Mouse (Mus musculus) v-Abl transformed pro-B cells (cell line): Measurements from ENCODE around the gene Rin2.

ENCODE experiments used
- in situ Hi-C, 2 experiments: fragments of 400-800 bp; cut with MboI; formaldehyde crosslinking; loops; one replicate each; pipeline ENCODE4 v1.15.1; 2025; ENCODE audit not compliant: unreplicated experiment in 2 of 2

The Rin2 gene

GRCm38 (mm10) chr2:145855831-145856230 is 180.8 kb downstream of the Rin2 start:
- in situ Hi-C loops: no loop called here

GRCm38 (mm10) chr2:145857864-145858263 is 182.8 kb downstream of the Rin2 start:
- in situ Hi-C loops: no loop called here

- in situ Hi-C loops: no loop called here
Measured at GRCm38 (mm10) chr2:145859442-145859931, 184.5 kb downstream of the Rin2 start.

- in situ Hi-C loops: no loop called here
Measured at GRCm38 (mm10) chr2:145859932-145860801, 185.2 kb downstream of the Rin2 start.

GRCm38 (mm10) chr2:145861193-145862123 is 186.4 kb downstream of the Rin2 start:
- in situ Hi-C loops: no loop called here

GRCm38 (mm10) chr2:145862206-145862817 is 187.3 kb downstream of the Rin2 start:
- in situ Hi-C loops: no loop called here

GRCm38 (mm10) chr2:145865344-145865743 is 190.3 kb downstream of the Rin2 start:
- in situ Hi-C loops: no loop called here

- in situ Hi-C loops: no loop called here
Measured at GRCm38 (mm10) chr2:145866238-145866637, 191.2 kb downstream of the Rin2 start.

- in situ Hi-C loops: no loop called here
Measured at GRCm38 (mm10) chr2:145866695-145867449, 191.9 kb downstream of the Rin2 start.

GRCm38 (mm10) chr2:145871308-145871707 is 196.3 kb downstream of the Rin2 start:
- in situ Hi-C loops: no loop called here

- in situ Hi-C loops: no loop called here
Measured at GRCm38 (mm10) chr2:145872099-145872498, 197.1 kb downstream of the Rin2 start.

- in situ Hi-C loops: no loop called here
Measured at GRCm38 (mm10) chr2:145873953-145874352, 198.9 kb downstream of the Rin2 start.

- in situ Hi-C loops: no loop called here
Measured at GRCm38 (mm10) chr2:145874879-145875482, 200.0 kb downstream of the Rin2 start.

- in situ Hi-C loops: no loop called here
Measured at GRCm38 (mm10) chr2:145877191-145877590, 202.2 kb downstream of the Rin2 start.

GRCm38 (mm10) chr2:145880887-145881747 is 206.1 kb downstream of the Rin2 start:
- in situ Hi-C loops: no loop called here

GRCm38 (mm10) chr2:145881932-145882331 is 206.9 kb downstream of the Rin2 start:
- in situ Hi-C loops: no loop called here

- in situ Hi-C loops: no loop called here
Measured at GRCm38 (mm10) chr2:145882398-145882797, 207.4 kb downstream of the Rin2 start.

GRCm38 (mm10) chr2:145884036-145884912 is 209.3 kb downstream of the Rin2 start:
- in situ Hi-C loops: no loop called here
